ENCODE assay signal across 8 mouse cellular contexts in the genomic region with DNA sequence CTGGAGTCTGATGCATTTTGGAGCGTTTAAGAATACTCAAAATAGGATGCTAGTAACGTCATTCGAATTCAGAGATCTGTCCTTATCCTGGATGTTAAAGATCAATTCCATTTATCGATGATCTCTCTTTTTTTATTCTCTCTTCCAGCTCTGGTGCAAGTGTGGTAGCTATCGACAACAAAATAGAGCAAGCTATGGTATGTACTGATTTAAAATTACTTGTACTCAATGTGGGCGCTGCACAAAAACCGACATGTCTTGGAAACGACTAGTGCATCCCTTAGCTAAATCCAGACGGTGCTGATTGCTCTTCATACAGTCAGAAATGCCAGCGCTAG. TPM values are rescaled to one million over a fixed set of nuclear protein-coding genes. Genes with fewer than 3 reads are reported as not detected.
DNase-seq lines count a peak whose midpoint lies in the region; ATAC-seq and TF ChIP-seq lines count a peak whose summit lies in the region.

No protein-coding gene starts in this region.

- WGBS in heart, adult 2 months: 1% methylated on average over 10 of the region's 10 CpGs
- WGBS in thymus, adult 2 months: 3% methylated on average over 10 of the region's 10 CpGs
- WGBS in liver, embryonic 11.5 days: 1% methylated on average over 10 of the region's 10 CpGs

- DNase-seq in heart, adult 2 months: no peak
- no peak for DNase-seq in heart, postnatal 10 days
- no peak for DNase-seq in thymus, adult 2 months
- DNase-seq in thymus, postnatal 25 days: no peak
- no peak for DNase-seq in liver, embryonic 11.5 days (ENCODE audit: low spot score)
- DNase-seq in B cell, adult 2 months: no peak
- no peak for DNase-seq in spleen, postnatal 10 days (ENCODE audit: low spot score in 2 of 2)

- H3K4me3 ChIP-seq in heart, adult 2 months: peak overlapping the region; percentile 89
- peak overlapping the region; percentile 68 for H3K4me3 ChIP-seq in thymus, adult 2 months (ENCODE audit: control insufficient read depth, insufficient read depth, low read length)
- peak overlapping the region; percentile 91 for H3K4me3 ChIP-seq in liver, embryonic 11.5 days (ENCODE audit: low read depth, low read length)

- intact Hi-C loops in heart, adult 2 months (cut with DNase I): loop anchor here (2.0 to 10.0 kb wide), 6 partner anchors 52 to 314 kb away; a partner anchor contains a TSS
- intact Hi-C loops in heart, postnatal 10 days (cut with DNase I): loop anchor here (2.0 to 5.0 kb wide), 2 partner anchors 114 to 312 kb away; no protein-coding TSS in a partner anchor

- TF ChIP-seq CTCF in heart, adult 2 months (IDR thresholded peaks at IDR 0.05): no peak
- no peak for TF ChIP-seq CTCF in thymus, adult 2 months (IDR thresholded peaks at IDR 0.05; ENCODE audit: borderline replicate concordance, control insufficient read depth, extremely low read depth, insufficient read depth, low read length, poor library complexity)

- H3K36me3 ChIP-seq in heart, adult 2 months (ENCODE audit: control insufficient read depth, insufficient read depth, low read length): peaks cover 12% of the 10 kb centered on the region
- no peaks in the 10 kb centered on the region for H3K36me3 ChIP-seq in thymus, adult 2 months (ENCODE audit: control insufficient read depth, insufficient read depth, low read length)
- H3K36me3 ChIP-seq in liver, embryonic 11.5 days (ENCODE audit: control insufficient read depth, insufficient read depth, low read length): peaks cover 12% of the 10 kb centered on the region

- no peaks in the 10 kb centered on the region for H3K9me3 ChIP-seq in liver, embryonic 11.5 days (ENCODE audit: control insufficient read depth, low read length)

- H3K4me1 ChIP-seq in heart, adult 2 months (ENCODE audit: control insufficient read depth, insufficient read depth, low read length): peaks cover 4% of the 10 kb centered on the region
- H3K4me1 ChIP-seq in thymus, adult 2 months (replicated peaks; ENCODE audit: control insufficient read depth, insufficient read depth, low read length): peaks cover 8% of the 10 kb centered on the region; the same call in 1 of the 2 replicates
- peaks cover 19% of the 10 kb centered on the region for H3K4me1 ChIP-seq in liver, embryonic 11.5 days (replicated peaks; ENCODE audit: control insufficient read depth, insufficient read depth, low read length)

- peak overlapping the region; percentile 100 for H3K27ac ChIP-seq in heart, adult 2 months
- peak overlapping the region; percentile 36; the same call in 1 of the 2 replicates for H3K27ac ChIP-seq in thymus, adult 2 months (ENCODE audit: control insufficient read depth, insufficient read depth, low read length)
- H3K27ac ChIP-seq in liver, embryonic 11.5 days (ENCODE audit: low read depth, low read length): peak overlapping the region; percentile 97

- no peaks in the 10 kb centered on the region for H3K27me3 ChIP-seq in heart, adult 2 months (ENCODE audit: control insufficient read depth, insufficient read depth, low read length)
- H3K27me3 ChIP-seq in thymus, adult 2 months (ENCODE audit: control insufficient read depth, insufficient read depth, low read length): no peaks in the 10 kb centered on the region
- H3K27me3 ChIP-seq in liver, embryonic 11.5 days (replicated peaks; ENCODE audit: control insufficient read depth, insufficient read depth, low read length): no peaks in the 10 kb centered on the region

- ATAC-seq in liver, embryonic 11.5 days (replicated peaks; ENCODE audit: low FRiP score): no peak
- ATAC-seq in megakaryocyte-erythroid progenitor cell, adult 5-6 weeks (replicated peaks; ENCODE audit: low FRiP score, low TSS enrichment, poor library complexity, severe bottlenecking): no peak

- TF ChIP-seq EP300 in heart, adult 2 months (IDR thresholded peaks at IDR 0.05; ENCODE audit: insufficient read depth, low read depth, low read length): no peak

- TF ChIP-seq POLR2A in heart, adult 2 months (IDR thresholded peaks at IDR 0.05; ENCODE audit: insufficient read depth, low read depth, low read length): no peak
- no peak for TF ChIP-seq POLR2A in thymus, adult 2 months (IDR thresholded peaks at IDR 0.05; ENCODE audit: control insufficient read depth, extremely low read depth, insufficient read depth, low read length, poor library complexity)

- no peaks in the 10 kb centered on the region for H3K79me2 ChIP-seq in heart, adult 2 months (replicated peaks; ENCODE audit: control insufficient read depth, insufficient read depth, low read length)

- peak overlapping the region; percentile 91 for H3K9ac ChIP-seq in heart, adult 2 months (ENCODE audit: low read depth, low read length)
- peak overlapping the region; percentile 97 for H3K9ac ChIP-seq in liver, embryonic 11.5 days (ENCODE audit: low read depth, low read length)

- peak overlapping the region; percentile 83 for H3K4me2 ChIP-seq in liver, embryonic 11.5 days

RNA-seq across cellular contexts. Expression of a gene that starts 51.6 kb away (rescaled TPM):
- total RNA-seq in heart, adult 2 months (2021): under 1 TPM; 0.60 to 0.64 TPM
- polyA plus RNA-seq in heart, adult 2 months (2012; rRNA removed): 0.96 and 1.7 TPM in 2 replicates
- 1 to 10 TPM in 1 of 2 experiments, under 1 TPM in 1; 0.37 to 1.8 TPM for total RNA-seq in heart, postnatal 10 days (2021)
- 3.7 and 6.2 TPM in 2 replicates for polyA plus RNA-seq in thymus, adult 2 months (2012; rRNA removed)
- polyA plus RNA-seq in liver, embryonic 11.5 days (2014; fragmentation: Nextera tagmentation; extraction: Ambion mirVana): 4.3 and 5.3 TPM in 2 replicates
- total RNA-seq in megakaryocyte-erythroid progenitor cell, adult 5-6 weeks (2014; fragmentation: Nextera tagmentation): 2.6 TPM in 1 of 2 replicates, not detected in the other
- not detected in 2 replicates for total RNA-seq in megakaryocyte-erythroid progenitor cell, adult 5-6 weeks (2017)

Comparison
In these comparisons a context has a peak if more than half of its experiments do, and no peak if none do; other contexts are left out.
1. H3K27ac ChIP-seq: peak in every context shown above with its lines; median percentile 100 in heart, adult 2 months; 97 in liver, embryonic 11.5 days; 36 in thymus, adult 2 months.